Mouse (Mus musculus): Measurements from ENCODE around the gene Dact2.

- TF ChIP-seq CTCF (IDR thresholded peaks at IDR 0.05; ENCODE audit: control insufficient read depth, insufficient read depth, insufficient read length) (no peak), FOSL1 (IDR thresholded peaks at IDR 0.05; ENCODE audit: insufficient read depth, low read length, poor library complexity, severe bottlenecking) (no peak)
Measured at GRCm38 (mm10) chr17:14244195-14244965, 40.3 kb upstream of the Dact2 start.

Data from C2C12 (cell line).